Mouse (Mus musculus) skeletal muscle tissue, adult 2 months (tissue): ENCODE measurements around the gene Emsy.
A peak's percentile ranks its signal among the peaks of the same experiment; 100 is the strongest.

Experiments
- DNase-seq: peaks from one replicate; pipeline ENCODE4 v3.0.0-alpha.2; 2012; ENCODE audit warnings: low read depth, low spot score

Gene Emsy

GRCm38 (mm10) chr7:98542731-98543142 is 113.8 kb downstream of the Emsy start:
- peak; percentile 52 for DNase-seq

GRCm38 (mm10) chr7:98542267-98542666 is 114.3 kb downstream of the Emsy start:
- DNase-seq = no peak

DNA sequence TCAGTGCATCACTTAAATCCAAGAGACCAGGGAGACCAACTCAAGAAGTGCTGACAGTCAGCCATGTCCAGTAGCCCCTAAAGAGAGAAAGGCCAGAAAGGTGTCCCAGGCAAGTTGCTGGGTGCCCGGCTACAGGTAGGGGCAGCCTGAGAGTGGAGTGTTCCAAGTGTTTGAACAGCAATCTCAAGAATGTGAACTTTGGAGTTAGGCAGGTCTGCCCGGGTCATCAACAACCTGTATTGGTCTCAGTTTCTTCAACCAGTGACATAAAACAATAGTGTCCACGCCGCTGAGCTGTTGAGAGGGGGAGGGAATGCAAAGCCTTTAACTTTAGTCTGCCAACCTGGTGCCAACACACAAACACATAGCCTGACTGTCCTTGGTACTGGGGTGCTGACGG is 115.0 kb downstream of the Emsy start:
- DNase-seq = no peak

DNA sequence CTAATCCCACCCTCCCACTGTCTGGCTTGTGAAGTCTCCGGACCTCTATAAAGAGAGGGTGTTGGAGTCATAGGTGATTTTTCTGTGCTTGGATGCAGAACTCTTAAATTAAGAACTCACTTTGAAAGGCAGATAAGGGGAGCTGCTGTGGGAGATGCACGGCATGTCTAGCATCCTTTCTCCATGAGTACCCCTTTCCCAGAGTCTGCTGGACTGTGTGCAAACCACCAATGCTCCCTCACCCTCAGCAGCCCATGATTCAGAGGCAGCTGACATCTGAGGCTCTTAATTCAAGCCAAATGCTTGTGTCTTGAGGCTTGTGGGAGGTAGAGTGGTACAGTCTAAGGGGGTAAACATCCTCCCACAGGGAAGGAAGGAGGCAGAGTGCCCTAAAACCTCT is 115.7 kb downstream of the Emsy start:
- DNase-seq = no peak

DNA sequence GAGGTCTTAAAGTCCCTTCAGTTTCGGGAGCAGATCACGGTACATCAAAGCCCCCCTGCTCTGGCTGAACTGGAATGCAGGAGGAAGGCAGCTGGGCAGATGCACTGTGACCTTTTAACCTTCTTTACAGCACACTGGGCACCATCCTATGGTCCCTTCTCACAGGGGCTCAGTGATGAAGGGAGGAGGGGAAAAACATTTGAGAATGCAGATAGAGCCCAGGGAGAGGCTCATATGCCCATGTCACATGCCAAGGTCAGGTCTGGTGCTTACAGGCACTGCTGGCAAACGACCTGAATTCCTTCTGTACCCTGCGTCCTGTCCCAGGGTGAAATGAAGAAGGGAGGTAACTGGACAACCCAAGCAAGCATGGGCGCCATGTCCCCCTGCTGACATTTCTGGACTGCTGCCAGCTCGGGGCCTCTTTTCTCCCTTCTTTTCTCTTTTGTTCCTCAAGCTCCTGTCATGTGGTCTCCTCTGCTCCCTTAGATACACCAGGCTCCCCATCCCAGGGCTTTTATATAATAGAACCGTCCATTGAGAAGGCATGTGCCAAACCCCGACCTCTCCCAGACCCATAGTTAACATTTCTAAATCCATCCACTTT is 118.5 kb downstream of the Emsy start:
- DNase-seq = no peak

DNA sequence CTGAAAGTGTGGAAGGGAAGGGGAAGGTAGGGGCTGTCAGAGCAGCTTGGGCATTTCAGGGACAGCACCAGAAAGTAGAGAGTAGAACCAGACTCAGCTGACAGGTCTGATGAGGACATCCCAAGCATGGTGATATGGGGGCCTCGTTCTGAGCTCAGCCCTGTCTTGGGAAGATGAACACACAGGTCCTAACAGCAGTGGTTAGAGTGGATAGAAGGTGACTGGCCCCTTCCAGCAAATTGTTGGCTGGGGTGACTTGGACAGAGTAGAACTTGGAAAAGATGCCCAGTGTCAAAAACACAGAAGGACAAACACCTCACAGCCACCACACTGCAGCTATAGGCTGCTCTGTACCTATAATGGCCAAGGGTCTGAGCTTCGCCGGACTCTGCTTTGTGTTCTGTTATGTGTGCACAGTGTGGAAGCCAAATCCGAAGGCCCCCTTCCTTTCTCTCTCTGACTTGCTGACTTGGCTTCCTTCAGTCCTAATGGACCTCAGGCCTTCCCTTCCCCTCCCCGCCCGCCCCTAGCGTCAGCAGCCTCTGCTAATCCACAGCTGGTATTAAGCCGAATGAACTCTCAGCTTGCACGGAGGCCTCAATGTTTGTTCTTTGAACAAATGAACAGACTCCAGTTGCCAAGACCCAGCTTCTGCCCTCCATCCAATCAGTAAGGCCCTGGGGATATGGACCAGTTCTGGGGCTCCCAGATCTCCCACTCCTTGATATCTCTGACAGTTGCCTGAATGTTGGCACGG is 119.2 kb downstream of the Emsy start:
- DNase-seq = no peak
